Mouse (Mus musculus) layer of hippocampus, postnatal 14 days (tissue): ENCODE measurements at regions not wholly inside any gene's neighbourhood (a gene's known extent, or its start where the extent isn't known, plus 50 kb on each side); places are given as distances from the start of the nearest gene placed in this dataset.
A peak's percentile ranks its signal among the peaks of the same experiment; 100 is the strongest.

Experiments used
- DNase-seq, 2 experiments: peaks; one replicate each; pipeline ENCODE4 v3.0.0; 2021 to 2022; ENCODE audit warnings: low spot score in 2 of 2, mixed read lengths in 1 of 2

GRCm38 (mm10) chr9:47129101-47129500 lies 130.6 kb downstream of the Gm4791 start:
- no peak for DNase-seq

GRCm38 (mm10) chr9:47133454-47133853 lies 134.9 kb downstream of the Gm4791 start:
- no peak for DNase-seq

GRCm38 (mm10) chr9:47133873-47134272 lies 135.3 kb downstream of the Gm4791 start:
- DNase-seq, result no peak

GRCm38 (mm10) chr9:47134479-47134878 lies 135.9 kb downstream of the Gm4791 start:
- DNase-seq, result no peak

DNA sequence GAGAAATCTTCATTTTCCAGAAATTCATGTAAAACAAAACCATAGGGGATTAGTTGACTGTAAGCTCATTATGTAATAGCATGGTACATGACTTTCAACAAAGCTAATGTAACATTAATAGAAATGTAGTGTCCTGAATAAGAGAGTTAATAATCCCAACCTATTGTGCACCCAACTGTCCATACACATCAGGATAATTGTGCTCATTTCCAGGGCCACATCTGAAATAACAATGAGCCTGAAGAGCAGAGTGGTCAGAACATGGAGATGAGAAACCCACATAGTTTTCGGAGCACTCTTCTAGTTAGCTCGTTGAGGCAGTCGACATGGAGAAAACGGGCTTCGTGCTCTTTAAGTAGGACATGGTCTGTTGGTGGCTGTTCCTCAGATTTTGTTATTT lies 138.1 kb downstream of the Gm4791 start:
- no peak for DNase-seq

- DNase-seq, result no peak
Measured at GRCm38 (mm10) chr9:47153471-47153870, 154.9 kb downstream of the Gm4791 start.

DNA sequence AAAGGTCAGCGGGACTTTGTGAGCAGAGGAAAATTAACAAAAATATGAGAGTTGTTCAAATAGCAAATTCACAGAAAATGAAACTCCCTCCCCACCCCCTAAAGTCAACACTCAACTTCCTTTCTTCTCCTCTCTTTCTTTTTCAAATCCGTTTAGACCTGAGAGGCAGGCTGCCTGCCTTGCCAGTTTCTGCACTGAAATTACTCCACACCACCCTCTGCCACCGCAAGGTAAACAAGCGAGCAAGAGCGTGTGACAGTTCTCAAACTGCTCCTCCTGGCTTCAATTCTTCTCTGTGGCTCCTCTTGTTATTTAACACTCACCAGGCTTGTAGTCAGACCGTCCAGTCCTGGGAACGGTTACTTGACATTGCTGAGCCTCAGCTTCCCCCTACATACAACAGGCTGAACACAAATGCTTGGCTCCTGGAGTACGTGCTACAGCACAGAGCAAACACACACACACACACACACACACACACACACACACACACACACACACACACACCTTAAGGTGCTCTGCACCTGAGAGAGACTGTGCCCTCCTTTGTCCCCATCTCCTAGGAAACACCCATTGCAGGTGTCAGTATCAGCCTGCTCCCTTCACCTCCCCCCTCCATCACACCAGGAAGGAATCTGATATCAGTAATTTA lies 167.1 kb downstream of the Gm4791 start:
- no peak for DNase-seq

GRCm38 (mm10) chr9:47167681-47168240 lies 169.2 kb downstream of the Gm4791 start:
- DNase-seq, result no peak

GRCm38 (mm10) chr9:47176044-47176443 lies 177.5 kb downstream of the Gm4791 start:
- DNase-seq, result no peak

GRCm38 (mm10) chr9:47218101-47218500 lies 219.6 kb downstream of the Gm4791 start:
- no peak for DNase-seq

DNA sequence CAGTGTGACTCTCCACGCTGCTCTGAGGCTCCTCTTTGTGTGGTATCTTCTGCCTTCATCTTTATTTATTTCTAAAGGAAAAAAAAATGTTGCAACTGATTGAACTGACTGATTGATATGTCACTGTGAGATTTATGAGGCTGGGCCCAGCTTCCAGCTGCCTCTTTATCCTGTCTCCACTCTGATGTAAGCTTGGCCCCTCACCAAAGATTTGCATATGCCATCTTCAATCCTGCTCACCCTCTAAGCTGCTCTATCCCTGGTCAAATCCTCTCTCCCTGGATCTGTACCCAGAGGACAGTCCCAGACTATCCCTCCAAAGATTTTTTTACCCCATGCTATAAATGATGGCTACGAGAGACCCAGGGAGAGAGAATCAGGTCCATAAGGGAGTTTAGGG lies 225.0 kb downstream of the Gm4791 start:
- no peak for DNase-seq

GRCm38 (mm10) chr9:47224249-47224648 lies 225.7 kb downstream of the Gm4791 start:
- DNase-seq, result no peak

DNA sequence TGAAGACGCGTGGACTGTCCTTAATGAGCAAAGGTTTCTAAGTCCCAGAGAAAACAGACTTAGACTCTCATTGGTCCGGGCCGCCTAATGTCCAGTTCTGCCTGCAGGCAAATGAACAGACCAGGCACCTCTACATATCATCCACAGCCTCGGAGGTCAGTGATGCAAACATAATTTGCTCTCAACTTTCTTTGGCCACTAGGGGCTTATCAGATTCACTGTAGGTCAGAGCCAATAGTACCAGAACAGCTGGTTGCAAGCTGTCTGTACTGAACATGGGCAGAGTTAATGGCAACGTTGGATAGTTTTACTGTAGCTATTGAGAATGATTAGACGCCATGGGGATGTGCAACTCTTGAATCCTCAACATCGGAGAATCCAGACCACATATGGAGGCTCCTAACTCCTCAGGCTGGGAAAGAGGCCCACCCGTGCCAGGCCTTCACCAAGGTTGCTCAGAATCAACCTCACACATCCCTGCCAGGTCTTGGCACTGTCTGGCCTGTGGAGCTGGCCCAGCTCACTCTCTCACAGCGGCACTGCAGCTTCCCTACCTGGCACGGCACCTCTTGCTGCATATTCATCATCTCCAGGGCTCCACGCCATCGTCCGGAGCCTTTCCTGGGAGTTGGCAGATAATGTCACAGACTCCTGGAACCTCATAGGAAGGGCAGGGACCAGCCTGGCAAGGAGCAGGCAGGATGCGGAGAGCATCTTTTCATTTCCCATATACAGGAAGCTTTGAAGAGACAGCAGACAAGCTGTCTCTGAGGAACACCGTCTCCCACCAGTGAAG lies 228.1 kb downstream of the Gm4791 start:
- peak; percentile 34 to 50 for DNase-seq

DNA sequence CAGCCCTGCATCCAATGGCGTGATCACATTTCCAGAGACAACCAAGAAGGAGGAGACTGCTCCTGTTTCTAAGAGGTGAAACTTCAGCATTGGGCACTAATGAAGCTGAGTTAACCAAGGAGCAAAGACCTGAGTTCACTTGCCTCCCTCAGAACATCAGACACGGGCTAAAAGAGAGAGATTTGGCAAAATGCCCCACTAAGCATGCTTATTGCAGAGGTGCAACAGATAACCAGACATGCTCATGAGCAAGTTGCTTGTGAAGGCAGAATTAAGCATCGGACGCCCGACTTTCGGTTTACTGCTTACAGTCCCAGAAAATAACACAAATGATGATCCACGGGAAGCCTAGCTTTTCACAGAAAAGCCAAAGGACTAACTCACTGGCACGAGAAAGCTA lies 228.8 kb downstream of the Gm4791 start:
- DNase-seq, result no peak

DNA sequence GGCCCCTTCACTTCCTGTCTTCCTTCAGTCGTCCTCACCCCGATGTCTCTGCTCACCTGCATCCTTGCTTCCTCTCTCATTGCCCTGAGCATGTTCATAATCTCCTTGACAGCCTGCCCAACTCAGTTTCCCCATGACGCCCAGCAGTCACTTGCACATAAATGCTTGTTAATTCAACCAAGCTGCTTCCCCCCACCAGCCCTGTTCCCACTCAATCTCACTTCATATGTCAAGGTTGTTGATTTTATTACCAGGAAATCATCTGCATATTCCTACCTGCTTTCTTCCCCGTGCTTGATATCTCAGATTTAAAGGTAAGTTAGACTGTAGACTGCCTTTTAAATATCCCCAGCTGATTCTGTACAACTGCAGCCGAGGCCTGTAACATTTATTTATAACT lies 230.2 kb downstream of the Gm4791 start:
- no peak for DNase-seq

DNA sequence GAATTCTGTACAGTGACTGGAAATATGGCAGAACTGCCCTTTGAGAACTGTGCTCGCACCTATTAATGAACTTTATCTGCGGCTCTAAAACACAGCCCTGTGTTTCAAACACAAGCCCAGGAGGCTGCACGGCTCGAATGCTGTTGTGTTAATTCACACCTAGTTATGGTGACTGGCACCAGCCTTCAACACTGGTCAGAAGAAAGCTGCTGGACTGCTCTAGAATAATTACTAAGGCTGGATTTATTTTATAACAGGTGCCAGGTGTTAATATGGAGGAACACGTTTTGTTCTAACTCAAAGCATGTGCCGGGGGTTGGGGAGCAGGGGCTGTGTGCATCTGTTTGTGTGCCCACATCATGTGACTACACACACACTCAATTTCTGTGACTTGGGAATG lies 230.8 kb downstream of the Gm4791 start:
- DNase-seq, result no peak

GRCm38 (mm10) chr9:47240950-47241349 lies 242.4 kb downstream of the Gm4791 start:
- no peak for DNase-seq

DNA sequence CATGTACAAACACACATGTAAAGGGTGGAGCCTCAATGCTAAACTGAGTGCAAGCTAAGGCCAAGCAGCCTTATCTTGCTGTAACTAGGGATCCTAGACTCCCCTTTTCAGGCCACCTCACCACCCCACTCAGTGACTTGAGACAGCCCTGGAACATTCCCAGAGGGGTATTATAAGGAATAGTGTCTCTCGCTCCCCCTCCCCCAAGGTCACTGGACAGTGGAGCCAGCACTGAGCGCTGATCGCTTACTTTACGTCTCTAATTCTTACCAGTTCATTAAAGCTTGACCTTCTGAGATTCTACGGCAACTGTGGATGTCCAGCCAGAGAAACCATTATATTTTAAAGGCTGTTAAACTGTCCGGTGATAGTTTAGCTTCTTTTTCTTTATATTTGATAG lies 243.5 kb downstream of the Gm4791 start:
- DNase-seq, result no peak

DNA sequence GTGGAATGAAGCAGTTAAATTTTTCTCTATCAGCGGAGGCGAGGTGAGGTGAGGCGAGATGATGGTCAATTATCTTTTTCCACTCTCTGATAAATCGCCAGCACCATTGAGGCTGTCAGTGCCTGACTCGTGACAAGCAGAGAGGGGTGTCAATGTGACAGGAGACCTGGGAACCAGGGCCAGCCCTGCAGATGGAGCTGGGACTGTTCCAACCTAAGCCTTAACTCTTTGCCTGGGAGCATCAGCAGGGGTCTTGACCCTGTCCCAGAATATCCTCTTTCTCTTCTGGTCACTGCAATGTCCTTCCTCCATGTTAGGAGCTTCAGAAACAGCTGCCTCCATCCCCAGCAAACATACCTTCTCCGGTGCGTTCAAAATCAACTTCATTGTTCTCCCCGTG lies 244.0 kb downstream of the Gm4791 start:
- DNase-seq, result no peak

- DNase-seq, result peak in 1 of 2 experiments; percentile 16
Measured at GRCm38 (mm10) chr9:47249029-47249428, 250.5 kb downstream of the Gm4791 start.

DNA sequence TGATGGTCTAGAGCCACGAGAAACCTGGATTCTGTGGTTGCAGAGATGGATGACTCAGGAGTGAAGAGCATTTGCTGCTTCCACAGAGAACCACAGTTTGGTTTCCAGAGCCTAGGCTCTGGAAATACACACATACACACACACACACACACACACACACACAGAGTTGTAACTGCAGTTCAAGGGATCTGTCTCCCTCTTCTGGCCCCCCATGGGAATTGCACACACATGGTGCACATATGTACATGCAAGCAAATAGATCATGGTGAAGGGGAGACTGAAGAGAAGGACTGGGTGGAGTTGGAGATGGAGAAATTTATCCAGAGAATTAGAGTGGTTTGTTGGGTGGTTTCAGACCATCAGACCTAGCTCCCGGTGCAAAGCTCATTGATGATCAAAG lies 252.6 kb downstream of the Gm4791 start:
- no peak for DNase-seq

DNA sequence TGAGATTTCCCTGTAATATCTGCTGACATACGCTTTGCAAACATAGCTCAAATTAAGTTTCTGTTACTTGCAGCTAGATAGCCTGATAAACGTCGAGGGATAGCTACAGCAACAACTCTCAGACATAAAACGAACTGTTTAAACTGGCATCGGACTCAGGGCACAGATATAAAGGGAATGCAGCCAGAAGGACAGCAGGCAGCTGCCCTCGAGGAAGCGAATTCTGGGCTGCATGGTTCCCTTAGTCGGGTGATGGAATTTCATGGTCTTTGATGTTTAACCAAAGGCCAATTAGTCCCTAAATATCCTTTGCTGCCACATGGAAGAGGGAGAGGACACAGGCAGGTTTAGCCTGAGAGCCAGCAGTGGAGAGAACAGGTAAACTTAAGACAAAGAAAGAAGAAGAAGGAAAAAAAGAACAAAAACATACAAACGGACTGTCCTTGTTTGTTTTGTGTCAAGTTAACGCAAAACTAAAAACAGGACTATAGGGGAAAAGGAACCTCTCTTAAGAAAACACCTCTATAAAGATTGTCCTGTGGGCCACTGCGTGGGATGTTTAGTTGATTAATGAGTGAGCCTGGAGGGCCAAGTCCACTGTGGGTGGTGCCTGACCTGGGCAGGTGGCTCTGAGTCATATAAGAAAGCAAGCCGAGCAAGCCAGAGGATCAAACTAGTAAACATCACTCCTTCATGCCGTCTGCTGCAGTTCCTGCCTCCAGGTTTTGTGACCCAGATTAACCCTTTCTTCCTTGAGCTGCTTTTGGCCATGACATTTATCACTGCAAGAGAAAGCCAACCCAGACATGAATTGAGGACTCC lies 255.5 kb downstream of the Gm4791 start:
- DNase-seq, result no peak
